Mouse (Mus musculus) embryonic fibroblast, embryonic 13.5 days (primary cell): Measurements from ENCODE around the gene Sema5a.

Experiments
- CTCF ChIP-seq: IDR thresholded peaks from 2 replicates; pipeline ENCODE4 v1.5.1; 2011; ENCODE audit warnings: mild to moderate bottlenecking, control low read depth, low read length, moderate library complexity, borderline replicate concordance; ENCODE audit not compliant: insufficient read depth
- POLR2A ChIP-seq: IDR thresholded peaks from 2 replicates; pipeline ENCODE4 v1.6.1; 2011; ENCODE audit warnings: low read depth, mild to moderate bottlenecking, control low read depth, low read length, moderate library complexity

- TF ChIP-seq POLR2A: no peak
- TF ChIP-seq CTCF: no peak
These were observed 126.8 kb downstream of the Sema5a start for GRCm38 (mm10) chr15:32371385-32371784.
